Mouse (Mus musculus) G1E (cell line): ENCODE data around the gene S100a7a. TPM values are rescaled to one million over a fixed set of nuclear protein-coding genes. Genes with fewer than 3 reads are reported as not detected.

Source experiments
- ATAC-seq: 2 replicates; pipeline ENCODE4 v1.8.0; 2016; ENCODE audit warnings: mild to moderate bottlenecking; ENCODE audit not compliant: insufficient number of reproducible peaks, poor library complexity, low FRiP score, severe bottlenecking; ENCODE audit errors: extremely low read depth
- DNase-seq: peaks from one replicate; pipeline ENCODE4 v3.0.0; 2012; ENCODE audit warnings: low spot score
- H3K27me3 ChIP-seq: 2 replicates; pipeline ENCODE4 v1.6.1; 2012; ENCODE audit warnings: mild to moderate bottlenecking, low read length, inconsistent platforms; ENCODE audit not compliant: insufficient read depth
- H3K36me3 ChIP-seq: replicated peaks from 2 replicates; pipeline ENCODE3; 2012; ENCODE audit warnings: mild to moderate bottlenecking, inconsistent platforms
- H3K4me1 ChIP-seq: 2 replicates; pipeline ENCODE4 v1.6.1; 2012; ENCODE audit warnings: low read depth, low read length, inconsistent platforms, mixed read lengths; ENCODE audit not compliant: insufficient read depth
- H3K4me3 ChIP-seq: 2 replicates; pipeline ENCODE4 v1.5.1; 2012; ENCODE audit warnings: low read depth, mild to moderate bottlenecking, inconsistent platforms, low read length, moderate library complexity, mixed read lengths
- H3K9me3 ChIP-seq: replicated peaks from 2 replicates; pipeline ENCODE4 v1.6.1; 2012; ENCODE audit warnings: inconsistent platforms
- CTCF ChIP-seq: IDR thresholded peaks from 2 replicates; pipeline ENCODE4 v1.5.1; 2012; ENCODE audit warnings: low read depth, low read length, inconsistent platforms, mixed read lengths
- GATA1 ChIP-seq: IDR thresholded peaks from 2 replicates; pipeline ENCODE4 v1.6.1; 2012; ENCODE audit warnings: borderline replicate concordance, low read length, inconsistent platforms, mixed read lengths
- GATA2 ChIP-seq: IDR thresholded peaks from 2 replicates; pipeline ENCODE4 v1.6.1; 2012; ENCODE audit warnings: low read depth, low read length, inconsistent platforms, borderline replicate concordance
- POLR2AphosphoS5 ChIP-seq: IDR thresholded peaks from 2 replicates; pipeline ENCODE4 v1.6.1; 2012; ENCODE audit warnings: low read depth, low read length, inconsistent platforms; ENCODE audit not compliant: insufficient replicate concordance
- TAL1 ChIP-seq: conservative IDR thresholded peaks from 2 replicates; pipeline ENCODE4 v1.6.1; 2012; ENCODE audit warnings: low read depth, low read length, inconsistent platforms, mixed read lengths
- polyA plus RNA-seq: library from polyadenylated mRNA; stranded (reverse); fragments of >175 nt; gene quantifications from 2 replicates; pipeline ENCODE4 v1.2.3, GENCODE M21; 2012
- total RNA-seq, 2 experiments: library from RNA; stranded (forward) in 1 of 2; stranded (reverse) in 1 of 2; fragments of 200-1000 nt in 1 of 2; fragments of >200 nt in 1 of 2; fragmentation: Nextera tagmentation in 1 of 2; gene quantifications; 2 replicates each; pipeline ENCODE4 v1.2.3; 2014 to 2017

The S100a7a gene
- not detected in 2 replicates for total RNA-seq (2014; fragmentation: Nextera tagmentation)
- total RNA-seq (2017): not detected in 2 replicates
- polyA plus RNA-seq: not detected in 2 replicates

DNA sequence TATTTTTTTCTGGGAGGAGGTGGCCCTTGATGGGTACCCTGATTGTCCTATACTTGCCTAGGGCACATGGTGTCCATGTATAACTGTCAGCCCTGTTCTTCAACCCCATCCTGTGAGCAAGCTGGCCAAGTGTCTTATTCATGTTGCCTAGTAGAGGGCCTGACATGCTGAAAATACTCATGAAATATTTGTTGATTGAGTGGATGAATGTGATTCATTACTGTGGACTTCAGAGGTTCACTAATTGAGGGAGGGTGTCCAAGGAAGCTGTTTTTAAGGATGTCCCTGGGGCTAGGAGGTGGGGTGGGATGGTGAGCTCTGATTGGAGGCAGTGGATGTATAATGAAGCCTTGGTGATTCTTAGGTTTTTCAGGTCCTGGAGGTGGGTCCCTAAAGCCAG, at the start of gene S100a7a:
Gene S100a7a, plus strand, starts transcription at position 301 of the 400 bp plus-strand sequence.
- Histone ChIP-seq H3K27me3 (no peaks in the 10 kb centered on the region), H3K4me3 (no peak within 1 kb of the TSS), H3K4me1 (no peaks in the 10 kb centered on the region), H3K9me3 (no peaks in the 10 kb centered on the region), H3K36me3 (no peaks in the 10 kb centered on the region)
- no peak for DNase-seq
- no peak for TF ChIP-seq TAL1
- no peak for TF ChIP-seq POLR2AphosphoS5
- no peak for TF ChIP-seq GATA1
- no peak for TF ChIP-seq CTCF
- no peak for ATAC-seq

DNA sequence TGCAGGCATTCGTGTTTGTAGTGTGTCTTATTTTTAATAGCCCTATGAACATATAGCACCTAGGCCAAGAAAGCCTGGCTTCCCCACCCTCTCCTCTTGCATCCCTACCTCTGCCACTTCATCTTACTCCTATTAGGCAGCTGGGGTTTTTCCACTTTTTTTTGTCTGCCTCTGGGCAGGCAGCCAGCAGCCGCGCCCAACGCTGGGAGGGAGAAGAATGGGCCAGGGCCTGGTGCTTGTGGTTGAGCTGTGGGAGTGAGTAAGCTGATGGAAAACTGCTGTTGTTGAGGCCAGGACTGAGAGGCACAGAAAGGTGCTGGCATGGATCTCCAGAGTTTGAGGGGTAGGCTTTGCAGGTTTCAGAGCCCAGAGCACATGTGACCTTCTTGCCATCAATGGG, 49.4 kb upstream of the S100a7a start:
- H3K4me3 ChIP-seq: no peak overlapping the region
- no peak for DNase-seq
- H3K4me1 ChIP-seq: no peaks in the 10 kb centered on the region

DNA sequence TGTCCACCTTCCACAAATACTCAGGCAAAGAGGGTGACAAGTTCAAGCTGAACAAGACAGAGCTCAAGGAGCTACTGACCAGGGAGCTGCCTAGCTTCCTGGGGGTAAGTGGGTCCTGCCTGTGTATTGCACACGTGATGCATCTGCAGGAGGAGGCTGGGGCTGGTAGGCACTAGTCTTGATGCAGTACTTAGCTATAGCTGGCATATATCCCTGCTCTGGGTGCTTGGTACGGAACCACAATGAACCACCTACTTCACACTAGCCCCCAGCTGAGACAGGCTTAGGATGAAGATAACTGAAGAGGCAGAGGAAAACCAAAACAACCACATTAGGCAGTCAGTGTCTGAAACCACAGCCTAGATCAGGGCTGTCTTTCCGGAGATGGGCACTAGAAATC, 48.8 kb upstream of the S100a7a start:
- Histone ChIP-seq H3K4me1 (no peaks in the 10 kb centered on the region), H3K9me3 (no peaks in the 10 kb centered on the region), H3K36me3 (no peaks in the 10 kb centered on the region), H3K4me3 (no peak overlapping the region), H3K27me3 (peaks cover 9% of the 10 kb centered on the region)
- DNase-seq (no peak), ATAC-seq (no peak)
- TF ChIP-seq CTCF (no peak), GATA2 (no peak), TAL1 (no peak), POLR2AphosphoS5 (no peak), GATA1 (no peak)

More for the DNA sequence above, 49.4 kb upstream of the S100a7a start:
- TF ChIP-seq GATA2 (no peak), TAL1 (no peak), POLR2AphosphoS5 (no peak), GATA1 (no peak), CTCF (no peak)
- no peaks in the 10 kb centered on the region for H3K36me3 ChIP-seq
- H3K9me3 ChIP-seq: no peaks in the 10 kb centered on the region
- ATAC-seq: no peak
- peaks cover 9% of the 10 kb centered on the region for H3K27me3 ChIP-seq

DNA sequence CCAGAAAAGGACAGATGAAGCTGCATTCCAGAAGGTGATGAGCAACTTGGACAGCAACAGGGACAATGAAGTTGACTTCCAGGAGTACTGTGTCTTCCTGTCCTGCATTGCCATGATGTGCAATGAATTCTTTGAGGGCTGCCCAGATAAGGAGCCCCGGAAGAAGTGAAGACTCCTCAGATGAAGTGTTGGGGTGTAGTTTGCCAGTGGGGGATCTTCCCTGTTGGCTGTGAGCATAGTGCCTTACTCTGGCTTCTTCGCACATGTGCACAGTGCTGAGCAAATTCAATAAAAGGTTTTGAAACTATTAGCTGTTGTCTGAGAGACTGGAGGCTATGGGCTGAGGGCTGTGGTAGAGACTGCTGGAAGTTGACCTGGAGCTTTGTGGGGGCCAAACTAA, 48.1 kb upstream of the S100a7a start:
- DNase-seq (no peak), ATAC-seq (no peak)
- peaks cover 9% of the 10 kb centered on the region for H3K27me3 ChIP-seq

DNA sequence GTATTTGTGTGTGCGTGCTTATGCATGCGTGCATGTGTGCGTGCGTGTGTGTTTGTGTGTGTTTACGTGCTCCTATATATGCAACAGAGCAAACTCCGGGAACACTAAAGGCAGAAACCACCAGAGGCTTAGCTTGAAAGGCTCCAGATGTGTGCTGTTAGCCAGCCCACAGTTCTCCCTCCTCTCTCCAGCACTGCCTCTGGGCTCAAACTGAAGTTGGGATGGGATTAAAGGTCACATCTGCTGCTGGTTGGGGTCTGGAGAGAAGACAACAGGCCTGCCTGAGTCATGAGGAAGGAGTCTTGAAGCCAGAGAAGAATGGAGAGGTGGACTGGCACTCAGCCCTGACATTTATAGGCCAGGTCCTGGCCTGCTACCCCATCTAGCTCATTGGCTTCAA, 47.6 kb upstream of the S100a7a start:
- DNase-seq: no peak
- H3K4me1 ChIP-seq: no peaks in the 10 kb centered on the region
- no peak for TF ChIP-seq GATA1
- TF ChIP-seq CTCF: no peak
- TF ChIP-seq TAL1: no peak
- TF ChIP-seq GATA2: no peak
- no peak for TF ChIP-seq POLR2AphosphoS5
- H3K27me3 ChIP-seq: peaks cover 9% of the 10 kb centered on the region
- H3K36me3 ChIP-seq: no peaks in the 10 kb centered on the region
- no peak overlapping the region for H3K4me3 ChIP-seq
- no peaks in the 10 kb centered on the region for H3K9me3 ChIP-seq
- no peak for ATAC-seq

More for the DNA sequence above, 48.1 kb upstream of the S100a7a start:
- Histone ChIP-seq H3K36me3 (no peaks in the 10 kb centered on the region), H3K4me3 (no peak overlapping the region), H3K4me1 (no peaks in the 10 kb centered on the region), H3K9me3 (no peaks in the 10 kb centered on the region)
- no peak for TF ChIP-seq GATA1
- no peak for TF ChIP-seq POLR2AphosphoS5
- TF ChIP-seq TAL1: no peak
- no peak for TF ChIP-seq CTCF
- no peak for TF ChIP-seq GATA2

DNA sequence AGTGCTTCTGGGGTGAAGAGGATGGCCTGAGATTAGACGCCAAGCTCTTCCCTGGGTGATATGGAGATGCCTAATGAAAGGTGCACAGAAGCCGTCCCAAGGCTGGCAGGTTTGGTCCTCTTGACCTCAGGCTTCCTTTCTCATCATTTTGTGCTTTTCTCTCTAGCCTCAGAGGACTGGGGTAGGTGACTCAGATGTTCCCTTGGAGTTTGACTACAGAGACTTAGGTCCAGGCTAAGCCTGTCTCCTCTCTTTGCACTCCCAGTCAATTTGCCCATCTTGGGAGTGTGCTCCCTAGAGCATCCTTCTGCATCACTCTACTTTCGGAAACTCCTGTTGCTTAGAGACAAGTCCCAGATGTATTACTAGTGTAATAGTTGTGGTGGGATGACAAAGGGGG, 46.5 kb upstream of the S100a7a start:
- Histone ChIP-seq H3K27me3 (peaks cover 6% of the 10 kb centered on the region), H3K4me1 (no peaks in the 10 kb centered on the region), H3K4me3 (no peak overlapping the region), H3K9me3 (no peaks in the 10 kb centered on the region), H3K36me3 (no peaks in the 10 kb centered on the region)
- no peak for DNase-seq
- ATAC-seq: no peak
- TF ChIP-seq GATA2: no peak
- no peak for TF ChIP-seq TAL1
- no peak for TF ChIP-seq CTCF
- TF ChIP-seq GATA1: no peak
- no peak for TF ChIP-seq POLR2AphosphoS5

DNA sequence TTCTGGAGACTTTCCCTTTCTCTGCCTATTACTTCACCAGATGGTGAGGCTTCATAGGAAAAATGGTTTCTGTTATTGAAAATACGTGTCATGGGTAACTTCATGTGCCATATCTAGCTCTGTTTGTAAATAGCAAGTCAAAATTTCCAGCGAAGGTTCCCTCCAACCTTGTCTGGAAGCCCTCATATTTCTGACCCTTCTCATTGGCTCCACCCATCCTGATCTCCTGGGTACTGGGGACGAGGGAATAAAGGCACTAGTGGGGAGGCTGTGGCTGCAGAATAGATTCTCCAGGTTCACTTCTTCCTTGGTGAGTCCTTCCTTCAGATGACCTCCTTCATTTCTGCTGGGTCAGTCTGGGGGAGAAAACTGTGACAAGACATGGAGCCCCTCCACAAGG, 45.6 kb upstream of the S100a7a start, which contains the start of gene S100a5:
Gene S100a5, plus strand, starts transcription at position 301 of the 400 bp plus-strand sequence.
- ATAC-seq: no peak
- TF ChIP-seq GATA1 (no peak), TAL1 (no peak), CTCF (no peak), POLR2AphosphoS5 (no peak), GATA2 (no peak)
- no peaks in the 10 kb centered on the region for H3K4me1 ChIP-seq

More for the DNA sequence above, 45.6 kb upstream of the S100a7a start, which contains the start of gene S100a5:
- no peak for DNase-seq
- peaks cover 10% of the 10 kb centered on the region for H3K27me3 ChIP-seq
- no peak within 1 kb of the TSS for H3K4me3 ChIP-seq
- H3K9me3 ChIP-seq: no peaks in the 10 kb centered on the region
- H3K36me3 ChIP-seq: no peaks in the 10 kb centered on the region
